Mouse (Mus musculus) gastrocnemius, postnatal 36 days (tissue): ENCODE results near the gene Wdr91. TPM values are rescaled to one million over a fixed set of nuclear protein-coding genes. Genes with fewer than 3 reads are reported as not detected.

Source experiments
- DNase-seq, 2 experiments: peaks; one replicate each; pipeline ENCODE4 v3.0.0; 2022
- intact Hi-C: fragments of 180-260 bp; cut with DNase I; formaldehyde crosslinking; loops from one replicate; pipeline ENCODE4 v1.15.1; 2025
- total RNA-seq, 2 experiments: library from RNA; stranded (reverse); gene quantifications; 2 replicates each; pipeline ENCODE4 v1.2.3; 2021

Wdr91 gene
- total RNA-seq, 2 experiments from 2014 or later: 4.4 to 5.1 TPM

DNA sequence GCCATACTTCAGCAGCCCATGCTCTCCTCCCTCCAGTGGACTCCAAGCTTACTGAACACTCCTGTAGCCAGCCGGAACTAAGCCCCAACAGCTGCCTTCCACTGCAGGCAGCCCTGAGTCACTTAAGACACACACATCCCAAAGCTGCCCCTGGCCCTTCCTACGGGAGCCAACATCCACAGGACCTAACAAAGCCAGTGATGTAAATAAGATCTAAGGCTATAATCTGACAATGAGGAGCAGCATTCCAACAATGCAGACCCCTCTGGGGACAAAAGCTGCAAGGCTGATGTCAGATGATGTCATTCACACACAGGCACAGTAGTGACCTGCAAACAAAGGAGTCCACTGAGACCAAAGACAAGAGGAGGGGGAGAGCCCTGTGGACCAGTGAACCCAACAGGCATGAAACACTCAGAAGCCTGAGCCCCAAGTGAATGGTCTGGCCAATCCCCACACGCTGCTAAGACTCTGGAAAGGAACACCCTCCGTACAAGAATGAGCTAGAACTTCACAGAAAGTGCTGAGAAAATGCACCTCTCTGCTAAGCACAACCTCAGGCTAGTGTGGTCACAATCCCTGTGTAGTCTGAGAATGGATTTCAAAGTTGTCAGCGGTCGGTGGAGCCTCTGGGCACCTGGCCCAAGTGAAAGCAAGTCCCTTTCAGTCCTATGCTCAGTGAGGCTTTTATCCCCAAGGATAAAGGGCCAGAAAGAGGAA is 23.4 kb downstream of the Wdr91 start:
- intact Hi-C loops: no loop called here
- no peak for DNase-seq

DNA sequence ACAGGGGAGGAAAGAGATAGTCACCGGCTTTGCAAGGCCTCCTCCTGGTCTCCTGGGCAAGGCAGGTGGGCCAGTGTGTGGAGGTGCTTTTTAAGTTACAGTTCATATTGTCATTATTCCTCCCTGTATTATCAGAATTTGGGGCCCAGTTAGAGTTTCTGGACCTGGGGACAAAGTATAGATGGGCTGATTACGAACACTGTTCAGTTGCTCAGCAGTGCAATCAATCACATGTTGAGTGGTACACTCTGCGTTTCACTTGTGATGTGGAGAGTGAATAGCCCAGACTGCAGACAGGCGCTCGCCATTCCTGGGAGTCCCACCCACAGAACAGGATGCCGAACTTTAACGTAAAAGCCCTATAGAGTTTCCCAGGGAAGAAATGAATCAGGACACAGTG is 26.0 kb downstream of the Wdr91 start:
- intact Hi-C loops: loop anchor here (5.0 kb wide), 1 partner anchor 38 kb away; the partner anchor contains the start of gene Stra8

DNA sequence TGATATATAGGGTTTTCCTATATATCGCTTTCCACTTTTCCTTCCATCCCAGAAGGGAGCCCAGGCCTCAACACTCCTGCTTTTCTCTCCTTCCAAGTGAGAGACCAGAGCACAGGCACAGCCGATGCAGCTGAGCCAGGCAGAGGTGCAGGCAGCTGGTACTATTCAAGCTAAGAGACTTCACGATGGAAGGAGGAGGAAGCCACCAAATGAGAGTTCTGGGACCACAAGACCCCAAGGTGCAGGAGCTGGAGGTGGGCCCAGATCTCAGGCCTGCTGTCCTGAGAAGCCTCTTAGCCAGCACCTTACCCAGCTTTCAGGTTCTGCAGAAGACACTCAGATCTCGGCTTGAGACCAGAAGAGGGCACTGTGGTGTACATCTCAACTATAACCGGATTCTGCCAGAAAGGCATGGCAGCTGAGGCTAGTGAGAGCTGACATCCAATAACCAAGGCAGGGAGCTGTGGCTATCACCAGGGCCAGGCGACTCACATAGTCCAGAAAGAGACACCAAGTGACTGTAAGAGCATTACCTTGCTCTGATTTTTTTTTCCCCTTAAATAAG is 30.7 kb downstream of the Wdr91 start:
- peak in 1 of 2 experiments; percentile 21 for DNase-seq
- intact Hi-C loops: loop anchor here (5.0 kb wide), 1 partner anchor 42 kb away; the partner anchor contains the start of gene Stra8

More for the DNA sequence above, 26.0 kb downstream of the Wdr91 start:
- DNase-seq: no peak

- intact Hi-C loops: no loop called here
- peak in 1 of 2 experiments; percentile 12 for DNase-seq
Measured at GRCm38 (mm10) chr6:34879101-34879740, 31.5 kb downstream of the Wdr91 start.

- intact Hi-C loops: loop anchor here (2.0 kb wide), 1 partner anchor 97 kb away; the partner anchor contains the start of gene Agbl3
- DNase-seq: peak; percentile 87 to 90
Measured at GRCm38 (mm10) chr6:34877509-34878321, 33.0 kb downstream of the Wdr91 start, which contains the start of gene Cyren. Gene Cyren, minus strand, starts transcription at chr6:34878060.

DNA sequence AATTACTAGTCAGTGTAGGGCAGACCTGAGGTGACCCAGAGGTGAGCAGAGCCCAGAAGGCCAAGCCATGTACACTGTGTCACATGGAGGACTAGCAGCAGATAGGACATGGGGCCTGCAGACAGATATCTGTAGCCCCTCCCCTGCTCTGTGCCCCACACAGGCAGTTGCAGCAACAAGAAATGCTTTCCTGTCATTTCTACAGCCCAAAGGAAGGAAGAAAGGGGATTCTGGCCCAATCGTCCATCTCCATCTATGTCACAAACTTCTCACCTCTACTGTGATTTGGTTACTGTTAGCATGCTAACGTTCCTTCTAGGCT is 33.9 kb downstream of the Wdr91 start:
- peak in 1 of 2 experiments; percentile 13 for DNase-seq
- intact Hi-C loops: loop anchor here (2.0 kb wide), 1 partner anchor 96 kb away; the partner anchor contains the start of gene Agbl3

DNA sequence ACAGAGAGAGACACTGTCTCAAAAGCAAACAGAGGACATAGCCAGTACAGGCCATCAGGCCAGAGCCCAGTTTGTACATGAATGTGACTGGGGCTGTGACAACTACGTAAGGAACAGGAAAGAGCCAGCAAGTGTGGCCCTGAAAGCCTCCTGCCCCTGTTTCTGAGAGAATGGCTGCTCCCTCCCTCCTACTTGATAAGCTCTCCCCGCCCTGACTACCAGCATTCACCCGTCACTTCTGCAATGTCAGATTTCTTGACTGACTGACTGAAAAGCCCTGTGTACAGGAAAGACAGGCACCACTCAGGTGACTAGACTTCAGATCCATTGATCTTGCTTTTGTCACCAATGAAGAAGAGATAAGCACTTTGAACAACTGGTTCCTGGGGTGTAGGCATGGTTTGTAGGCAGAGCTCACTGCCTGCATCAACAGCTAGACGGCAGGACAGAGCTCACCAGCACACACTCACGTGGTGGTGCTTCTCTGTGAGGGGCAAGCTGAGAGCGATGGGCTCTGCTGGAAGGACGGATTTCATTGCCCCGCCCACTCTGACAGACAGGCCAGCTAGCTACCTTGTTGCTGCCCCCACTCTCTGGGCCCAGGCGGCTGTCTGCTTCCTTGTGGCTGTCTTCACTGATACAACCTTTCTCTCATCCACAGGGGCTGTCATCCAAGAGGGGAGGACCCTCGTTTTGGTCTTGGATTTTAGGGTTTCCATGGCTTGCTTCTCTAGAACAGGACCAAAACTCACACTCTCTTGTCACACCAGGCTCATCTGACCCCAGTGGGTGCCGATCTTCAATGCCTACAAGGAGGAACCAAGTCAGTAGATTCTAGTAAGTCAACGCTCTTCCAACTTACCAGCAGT is 34.5 kb downstream of the Wdr91 start:
- intact Hi-C loops: loop anchor here (2.0 kb wide), 1 partner anchor 95 kb away; the partner anchor contains the start of gene Agbl3
- no peak for DNase-seq

DNA sequence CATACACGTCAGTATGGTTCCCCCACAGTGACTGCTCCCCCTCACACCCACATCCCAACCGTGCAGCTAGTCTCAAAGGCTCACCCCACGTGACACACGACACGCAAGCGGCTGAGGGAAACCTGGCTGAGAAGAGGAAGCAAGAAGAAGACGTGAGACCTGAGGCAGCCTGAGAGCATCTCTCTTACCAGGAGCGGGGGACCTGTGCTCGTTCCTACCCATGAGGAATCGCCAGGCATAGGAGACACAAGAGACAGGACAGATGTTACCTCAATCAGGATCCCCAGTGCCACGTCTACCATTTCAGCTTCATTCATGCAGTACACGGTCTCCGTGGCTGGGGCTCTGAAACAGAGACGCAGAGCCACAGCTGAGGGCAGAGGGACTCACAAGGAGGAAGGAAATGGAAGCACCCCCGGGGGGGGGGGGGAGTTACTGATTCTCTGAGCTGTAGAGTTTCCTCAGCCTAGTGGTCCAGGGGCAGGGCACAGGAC is 35.4 kb downstream of the Wdr91 start:
- DNase-seq: peak in 1 of 2 experiments; percentile 36
- intact Hi-C loops: no loop called here

- intact Hi-C loops: no loop called here
- peak; percentile 58 to 74 for DNase-seq
Measured at GRCm38 (mm10) chr6:34874101-34874921, 36.4 kb downstream of the Wdr91 start.

- no peak for DNase-seq
- intact Hi-C loops: no loop called here
Measured at GRCm38 (mm10) chr6:34872871-34873270, 37.8 kb downstream of the Wdr91 start.

DNA sequence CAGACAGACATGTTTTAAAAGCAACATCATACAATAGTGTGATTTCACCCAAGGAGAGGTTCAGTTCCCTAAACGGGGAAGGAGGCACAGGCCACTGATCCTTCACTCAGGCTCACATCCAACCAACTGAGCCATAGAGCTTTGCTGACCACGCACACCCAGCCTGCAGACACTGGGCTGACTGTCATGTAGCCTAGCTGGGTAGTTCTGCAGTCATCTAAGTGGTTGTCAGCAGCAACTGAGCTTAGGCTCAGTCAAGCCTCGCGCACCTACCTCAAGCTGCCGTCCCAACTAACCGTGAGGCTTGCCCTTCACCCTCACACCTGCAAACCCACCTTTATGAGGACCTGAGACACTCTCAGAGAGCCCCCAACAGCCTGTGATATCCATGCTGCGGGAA is 38.7 kb downstream of the Wdr91 start:
- DNase-seq: no peak
- intact Hi-C loops: no loop called here

- intact Hi-C loops: no loop called here
- no peak for DNase-seq
Measured at GRCm38 (mm10) chr6:34870724-34871123, 40.0 kb downstream of the Wdr91 start.

- intact Hi-C loops: no loop called here
- DNase-seq: no peak
Measured at GRCm38 (mm10) chr6:34870136-34870535, 40.5 kb downstream of the Wdr91 start.

DNA sequence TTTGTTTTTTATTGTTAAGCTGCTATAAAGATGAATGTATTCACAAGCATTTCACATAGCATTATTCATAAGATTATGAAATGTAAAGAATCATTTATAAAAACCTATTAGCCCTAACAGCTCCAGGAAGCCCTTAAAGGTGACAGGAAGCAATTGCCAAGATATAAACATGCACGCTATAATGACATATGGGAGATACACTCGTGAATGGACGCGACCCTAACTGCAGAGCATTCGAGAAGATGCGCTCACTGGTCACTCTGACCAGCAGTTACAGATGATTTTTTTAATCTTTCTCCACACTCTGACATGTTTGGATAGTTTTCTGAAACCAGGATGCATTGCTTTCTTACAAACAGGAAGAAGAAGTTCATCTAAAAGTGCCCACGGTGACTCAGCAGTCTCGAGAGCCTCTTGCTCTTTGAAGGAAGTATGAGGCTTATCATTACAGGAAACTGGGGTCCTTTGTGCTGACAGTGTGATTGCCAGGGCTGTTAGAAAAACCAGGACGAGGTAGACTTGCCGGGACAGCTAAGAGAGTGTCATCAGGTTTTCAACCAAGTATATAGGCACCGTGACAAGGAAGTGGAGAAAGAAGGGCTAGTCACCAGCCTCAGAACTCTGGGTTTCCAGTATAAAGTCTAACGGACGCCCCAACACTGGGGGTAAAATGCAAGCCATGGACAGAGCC is 41.3 kb downstream of the Wdr91 start:
- DNase-seq: no peak
- intact Hi-C loops: no loop called here

GRCm38 (mm10) chr6:34868507-34869217 is 42.0 kb downstream of the Wdr91 start:
- intact Hi-C loops: no loop called here
- DNase-seq: no peak

DNA sequence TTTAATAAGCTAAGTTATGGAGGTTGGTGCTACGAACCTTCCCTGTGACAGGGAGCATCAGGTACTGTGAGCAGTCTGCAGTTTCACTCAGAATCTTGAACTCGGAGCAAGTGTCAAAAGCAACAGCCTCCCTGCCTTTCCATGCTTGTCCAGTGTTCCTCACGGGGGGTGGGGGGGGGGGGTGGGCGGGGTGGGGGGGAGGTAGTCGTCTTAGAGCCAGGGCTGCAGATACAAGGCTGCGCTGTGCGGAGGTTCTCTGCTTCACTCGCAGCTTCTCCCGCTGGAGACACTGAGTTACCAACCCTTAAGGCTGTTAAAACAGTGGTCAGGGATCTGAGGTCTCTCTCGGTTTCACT is 42.7 kb downstream of the Wdr91 start:
- intact Hi-C loops: no loop called here
- DNase-seq: no peak

DNA sequence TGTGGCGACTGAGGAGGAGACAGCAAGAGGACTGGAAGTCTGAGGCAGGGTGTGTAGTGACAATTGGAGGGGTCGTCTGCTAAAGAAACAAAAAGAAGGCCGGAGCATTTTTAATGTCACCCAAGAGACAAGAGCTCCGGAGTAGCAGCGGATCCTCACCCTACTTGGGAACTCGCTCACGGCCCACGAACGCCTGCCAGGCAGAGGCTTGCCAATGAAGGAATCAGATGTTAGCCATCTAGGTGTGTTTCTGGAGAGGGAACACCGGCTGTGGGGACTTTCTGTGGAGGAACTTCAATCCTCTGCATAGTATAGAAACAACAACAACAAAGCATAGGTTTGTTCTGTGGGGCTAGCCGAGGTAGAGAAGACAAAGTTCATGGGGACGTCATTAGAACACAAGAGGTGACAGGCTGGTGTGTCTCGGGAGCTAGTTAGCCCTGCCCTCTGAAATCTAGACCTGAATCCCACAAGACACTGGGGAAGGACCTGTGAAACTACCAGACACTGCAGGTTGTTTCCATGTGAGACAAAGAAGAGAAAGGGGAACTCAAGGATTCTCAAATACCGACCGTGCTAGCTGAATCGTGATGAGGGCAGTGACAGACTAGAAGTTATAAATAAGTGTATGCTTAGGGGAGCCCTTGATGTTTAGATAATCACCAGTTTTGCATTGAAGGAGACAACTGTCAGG is 43.2 kb downstream of the Wdr91 start:
- intact Hi-C loops: no loop called here
- no peak for DNase-seq
